Mouse (Mus musculus): ENCODE data around the gene Rab4a.

GRCm38 (mm10) chr8:123838496-123838895, 32.7 kb downstream of the Rab4a start:
- TF ChIP-seq CTCF (IDR thresholded peaks at IDR 0.05) (no peak), EP300 (IDR thresholded peaks at IDR 0.05) (no peak)

Data from lung, postnatal 0 days (tissue).